ENCODE assay signal across 16 mouse cellular contexts in genomic region chr2:155944685-155945084, GRCm38 (mm10). TPM values are rescaled to one million over a fixed set of nuclear protein-coding genes. Genes with fewer than 3 reads are reported as not detected.
DNase-seq lines count a peak whose midpoint lies in the region; ATAC-seq and TF ChIP-seq lines count a peak whose summit lies in the region.
"Had no signal": no experiment of that assay in that cellular context is flagged by ENCODE, and none has a peak within 500 bp of the region (broad histone marks: within the 10 kb centered on the region; RNA-seq: fewer than 3 reads in every experiment).

No protein-coding gene starts in this region.

- H3K4me3 ChIP-seq in heart, embryonic 16.5 days (ENCODE audit: low read length): no peak overlapping the region
- peak overlapping the region; percentile 62 for H3K4me3 ChIP-seq in E14TG2a.4 (replicated peaks; ENCODE audit: low read length)
- peak overlapping the region; percentile 3; the same call in 1 of the 2 replicates for H3K4me3 ChIP-seq in embryonic facial prominence, embryonic 15.5 days (replicated peaks)
- no peak overlapping the region for H3K4me3 ChIP-seq in intestine, embryonic 14.5 days (ENCODE audit: low read depth, low read length)

- 0 out of 2 replicates have a peak overlapping the region, but pooled peaks have one; percentile 39 for H3K4me2 ChIP-seq in heart, embryonic 16.5 days (ENCODE audit: low read depth, low read length)
- peak overlapping the region; percentile 32 for H3K4me2 ChIP-seq in embryonic facial prominence, embryonic 15.5 days (replicated peaks)
- H3K4me2 ChIP-seq in intestine, embryonic 14.5 days (ENCODE audit: low read length): no peak overlapping the region; the same call in 1 of the 2 replicates

- H3K9ac ChIP-seq in heart, embryonic 16.5 days (ENCODE audit: low read length): 0 out of 2 replicates have a peak overlapping the region, but pooled peaks have one; percentile 8
- no peak overlapping the region for H3K9ac ChIP-seq in embryonic facial prominence, embryonic 15.5 days
- no peak overlapping the region for H3K9ac ChIP-seq in intestine, embryonic 14.5 days (ENCODE audit: low read length)

- 75% methylated on average over 4 of the region's 4 CpGs for WGBS in heart, embryonic 16.5 days
- WGBS in embryonic facial prominence, embryonic 15.5 days: 80% methylated on average over 4 of the region's 4 CpGs
- 77% methylated on average over 4 of the region's 4 CpGs for WGBS in intestine, embryonic 14.5 days

- no peak for TF ChIP-seq CTCF in E14TG2a.4 (conservative IDR thresholded peaks at IDR 0.05; ENCODE audit: low read length)

- peaks cover 3% of the 10 kb centered on the region; the same call in 1 of the 2 replicates for H3K4me1 ChIP-seq in heart, embryonic 16.5 days (ENCODE audit: control insufficient read depth, insufficient read depth, low read length)
- H3K4me1 ChIP-seq in E14TG2a.4 (replicated peaks; ENCODE audit: low read depth, low read length): peaks cover 78% of the 10 kb centered on the region
- H3K4me1 ChIP-seq in embryonic facial prominence, embryonic 15.5 days: peaks cover 50% of the 10 kb centered on the region
- peaks cover 11% of the 10 kb centered on the region for H3K4me1 ChIP-seq in intestine, embryonic 14.5 days (replicated peaks; ENCODE audit: control insufficient read depth, insufficient read depth, low read length)

- H3K36me3 ChIP-seq in heart, embryonic 16.5 days (ENCODE audit: control insufficient read depth, insufficient read depth): no peaks in the 10 kb centered on the region
- no peaks in the 10 kb centered on the region for H3K36me3 ChIP-seq in E14TG2a.4 (ENCODE audit: insufficient read depth, low read length)
- H3K36me3 ChIP-seq in embryonic facial prominence, embryonic 15.5 days: no peaks in the 10 kb centered on the region
- H3K36me3 ChIP-seq in intestine, embryonic 14.5 days (ENCODE audit: control insufficient read depth, insufficient read depth, low read length): no peaks in the 10 kb centered on the region

- H3K27me3 ChIP-seq in heart, embryonic 16.5 days (ENCODE audit: control insufficient read depth, insufficient read depth, low read length): peaks cover 4% of the 10 kb centered on the region; the same call in 1 of the 2 replicates
- H3K27me3 ChIP-seq in E14TG2a.4 (ENCODE audit: insufficient read depth, low read length): peaks cover 47% of the 10 kb centered on the region
- peaks cover 2% of the 10 kb centered on the region; the same call in 1 of the 2 replicates for H3K27me3 ChIP-seq in embryonic facial prominence, embryonic 15.5 days
- 0 out of 2 replicates have a peak, but pooled peaks cover 4% of the 10 kb centered on the region for H3K27me3 ChIP-seq in intestine, embryonic 14.5 days (replicated peaks; ENCODE audit: control insufficient read depth, insufficient read depth, low read length)

- no peaks in the 10 kb centered on the region for H3K9me3 ChIP-seq in heart, embryonic 16.5 days (replicated peaks; ENCODE audit: control insufficient read depth, low read length)
- no peaks in the 10 kb centered on the region for H3K9me3 ChIP-seq in E14TG2a.4 (ENCODE audit: low read length)
- H3K9me3 ChIP-seq in embryonic facial prominence, embryonic 15.5 days (replicated peaks): no peaks in the 10 kb centered on the region
- H3K9me3 ChIP-seq in intestine, embryonic 14.5 days (ENCODE audit: control insufficient read depth, low read length): no peaks in the 10 kb centered on the region

- ATAC-seq in heart, embryonic 16.5 days (replicated peaks; ENCODE audit: extremely low read depth, insufficient read depth, low FRiP score): no peak
- no peak for ATAC-seq in embryonic facial prominence, embryonic 15.5 days (ENCODE audit: insufficient number of reproducible peaks, low FRiP score, low TSS enrichment, low read depth)
- 0 out of 2 replicates have a peak, but pooled peaks have one; percentile 38 for ATAC-seq in intestine, embryonic 14.5 days (replicated peaks; ENCODE audit: low FRiP score, low TSS enrichment, low read depth)

- H3K27ac ChIP-seq in heart, embryonic 16.5 days (ENCODE audit: low read length): no peak overlapping the region
- H3K27ac ChIP-seq in embryonic facial prominence, embryonic 15.5 days (replicated peaks): 0 out of 2 replicates have a peak overlapping the region, but pooled peaks have one; percentile 6
- no peak overlapping the region for H3K27ac ChIP-seq in intestine, embryonic 14.5 days (ENCODE audit: low read depth)

- intact Hi-C loops in heart, postnatal 36 days (cut with DNase I): loop anchor here (10.0 kb wide), 1 partner anchor 270 kb away; no protein-coding TSS in a partner anchor
- intact Hi-C loops in left cerebral cortex, postnatal 4 days (cut with DNase I): loop anchor here (5.0 kb wide), 1 partner anchor 97 kb away; no protein-coding TSS in a partner anchor

- DNase-seq in heart, postnatal 36 days: no peak
- DNase-seq in intestine, embryonic 14.5 days (ENCODE audit: low spot score): no peak
- no peak for DNase-seq in layer of hippocampus, postnatal 25 days (ENCODE audit: extremely low spot score in 1 of 2, low spot score in 1 of 2)
- DNase-seq in left cerebral cortex, postnatal 4 days: no peak
- no peak for DNase-seq in ovary, postnatal 10 days (ENCODE audit: low spot score)
- DNase-seq: kidney, adult 8-10 months; right cerebral cortex, postnatal 4 days; thymus, postnatal 25 days had no signal

RNA-seq across cellular contexts. Expression of gene Gdf5, which starts 0.5 kb away (rescaled TPM):
- 0.26 and 0.39 TPM in 2 replicates for polyA plus RNA-seq in heart, embryonic 16.5 days (2015; fragmentation: Nextera tagmentation; extraction: Ambion mirVana)
- not detected for total RNA-seq in heart, postnatal 36 days (2021)
- 1.7 and 2.2 TPM in 2 replicates for polyA plus RNA-seq in embryonic facial prominence, embryonic 15.5 days (2015; fragmentation: Nextera tagmentation; extraction: Ambion mirVana)
- polyA plus RNA-seq in intestine, embryonic 14.5 days (2014; fragmentation: Nextera tagmentation; extraction: Ambion mirVana): 0.81 and 1.8 TPM in 2 replicates
- under 1 TPM in 1 of 2 experiments, not detected in 1; 0.10 TPM for total RNA-seq in layer of hippocampus, postnatal 25 days (2021)
- total RNA-seq in left cerebral cortex, postnatal 4 days (2021): 1 to 10 TPM in 1 of 2 experiments, under 1 TPM in 1; 0.99 to 1.8 TPM
- total RNA-seq: common myeloid progenitor, adult 5-6 weeks; megakaryocyte, adult 5-6 weeks had no signal

RNA-seq across cellular contexts. Expression of gene Gm15557, which starts 4.2 kb away (rescaled TPM):
- not detected in 2 replicates for polyA plus RNA-seq in heart, embryonic 16.5 days (2015; fragmentation: Nextera tagmentation; extraction: Ambion mirVana)
- not detected for total RNA-seq in heart, postnatal 36 days (2021)
- 0.27 TPM in 1 of 2 replicates, not detected in the other for polyA plus RNA-seq in embryonic facial prominence, embryonic 15.5 days (2015; fragmentation: Nextera tagmentation; extraction: Ambion mirVana)
- polyA plus RNA-seq in intestine, embryonic 14.5 days (2014; fragmentation: Nextera tagmentation; extraction: Ambion mirVana): not detected in 2 replicates
- total RNA-seq in layer of hippocampus, postnatal 25 days (2021): not detected
- total RNA-seq in left cerebral cortex, postnatal 4 days (2021): not detected
- total RNA-seq: common myeloid progenitor, adult 5-6 weeks; left cerebral cortex, postnatal 14 days; megakaryocyte, adult 5-6 weeks had no signal
- polyA plus RNA-seq: frontal cortex, adult 2 months; neural tube, embryonic 11.5 days had no signal

RNA-seq across cellular contexts. Expression of gene Cep250, which starts 11.6 kb away (rescaled TPM):
- 6.9 and 9.9 TPM in 2 replicates for polyA plus RNA-seq in heart, embryonic 16.5 days (2015; fragmentation: Nextera tagmentation; extraction: Ambion mirVana)
- total RNA-seq in heart, postnatal 36 days (2021): 1 to 10 TPM; 7.1 to 7.9 TPM
- polyA plus RNA-seq in embryonic facial prominence, embryonic 15.5 days (2015; fragmentation: Nextera tagmentation; extraction: Ambion mirVana): 22.5 and 23.3 TPM in 2 replicates
- 21.5 and 22.8 TPM in 2 replicates for polyA plus RNA-seq in intestine, embryonic 14.5 days (2014; fragmentation: Nextera tagmentation; extraction: Ambion mirVana)
- total RNA-seq in layer of hippocampus, postnatal 25 days (2021): 10 to 100 TPM; 14.3 to 18.9 TPM
- total RNA-seq in left cerebral cortex, postnatal 4 days (2021): 10 to 100 TPM; 22.2 to 23.9 TPM

RNA-seq across cellular contexts. Expression of gene Uqcc1, which starts 14.6 kb away (rescaled TPM):
- polyA plus RNA-seq in heart, embryonic 16.5 days (2015; fragmentation: Nextera tagmentation; extraction: Ambion mirVana): 127 and 129 TPM in 2 replicates
- total RNA-seq in heart, postnatal 36 days (2021): 100 to 1,000 TPM; 235 to 283 TPM
- polyA plus RNA-seq in embryonic facial prominence, embryonic 15.5 days (2015; fragmentation: Nextera tagmentation; extraction: Ambion mirVana): 52.1 and 65.6 TPM in 2 replicates
- 64.0 and 64.9 TPM in 2 replicates for polyA plus RNA-seq in intestine, embryonic 14.5 days (2014; fragmentation: Nextera tagmentation; extraction: Ambion mirVana)
- total RNA-seq in layer of hippocampus, postnatal 25 days (2021): 10 to 100 TPM; 60.8 to 74.1 TPM
- total RNA-seq in left cerebral cortex, postnatal 4 days (2021): 10 to 100 TPM; 42.3 to 43.7 TPM

Comparison
In these comparisons a context has a peak if more than half of its experiments do, and no peak if none do; other contexts are left out.
1. H3K4me3 ChIP-seq: peak in E14TG2a.4 (single experiment) and embryonic facial prominence, embryonic 15.5 days (single experiment); none in heart, embryonic 16.5 days (single experiment) and intestine, embryonic 14.5 days (single experiment).